Mouse (Mus musculus) hindbrain, embryonic 12.5 days (tissue): ENCODE results near the gene Ifi203. TPM values are rescaled to one million over a fixed set of nuclear protein-coding genes. Genes with fewer than 3 reads are reported as not detected.
"Not testable (repeated sequence)": the region's sequence is repeated elsewhere in the genome, so short reads cannot be mapped to it uniquely, and the experiment has no call there.

Experiments
- ATAC-seq: fragments of 200-750 bp; cut with Nextera tagmentation; 2 replicates; pipeline ENCODE4 v1.8.0; 2017; ENCODE audit warnings: moderate TSS enrichment; ENCODE audit not compliant: low FRiP score
- H3K27ac ChIP-seq: fragments of 300-500 bp; sonication (generic); 2 replicates; pipeline ENCODE4 v1.5.1; 2016; ENCODE audit warnings: mild to moderate bottlenecking
- H3K27me3 ChIP-seq: fragments of 300-500 bp; sonication (generic); 2 replicates; pipeline ENCODE4 v1.6.1; 2016; ENCODE audit warnings: mild to moderate bottlenecking
- H3K36me3 ChIP-seq: fragments of 300-500 bp; sonication (generic); 2 replicates; pipeline ENCODE4 v1.6.1; 2016; ENCODE audit warnings: mild to moderate bottlenecking
- H3K4me1 ChIP-seq: fragments of 300-500 bp; sonication (generic); 2 replicates; pipeline ENCODE4 v1.6.1; 2016
- H3K4me2 ChIP-seq: fragments of 300-500 bp; sonication (generic); replicated peaks from 2 replicates; pipeline ENCODE4 v1.6.1; 2016; ENCODE audit warnings: mild to moderate bottlenecking
- H3K4me3 ChIP-seq: fragments of 300-500 bp; sonication (generic); 2 replicates; pipeline ENCODE4 v1.5.1; 2016; ENCODE audit warnings: mild to moderate bottlenecking
- H3K9ac ChIP-seq: fragments of 300-500 bp; sonication (generic); 2 replicates; pipeline ENCODE4 v1.6.1; 2016; ENCODE audit warnings: mild to moderate bottlenecking, moderate library complexity
- H3K9me3 ChIP-seq: fragments of 300-500 bp; sonication (generic); replicated peaks from 2 replicates; pipeline ENCODE4 v1.6.1; 2016; ENCODE audit warnings: mild to moderate bottlenecking
- WGBS: fragments of 180-500 bp; shearing (Covaris S2); methylation state at CpG from one replicate; pipeline ENCODE4 v1.1.7; 2016; 5-methylcytosine and 5-hydroxymethylcytosine counted together
- polyA plus RNA-seq: library from polyadenylated mRNA; unstranded; fragments of >200 nt; fragmentation: Nextera tagmentation; extraction: Ambion mirVana; gene quantifications from 2 replicates; pipeline ENCODE4 v1.2.1, GENCODE M21; 2016

Gene Ifi203
- polyA plus RNA-seq, 1 experiment from 2014 or later = 0.10 TPM

DNA sequence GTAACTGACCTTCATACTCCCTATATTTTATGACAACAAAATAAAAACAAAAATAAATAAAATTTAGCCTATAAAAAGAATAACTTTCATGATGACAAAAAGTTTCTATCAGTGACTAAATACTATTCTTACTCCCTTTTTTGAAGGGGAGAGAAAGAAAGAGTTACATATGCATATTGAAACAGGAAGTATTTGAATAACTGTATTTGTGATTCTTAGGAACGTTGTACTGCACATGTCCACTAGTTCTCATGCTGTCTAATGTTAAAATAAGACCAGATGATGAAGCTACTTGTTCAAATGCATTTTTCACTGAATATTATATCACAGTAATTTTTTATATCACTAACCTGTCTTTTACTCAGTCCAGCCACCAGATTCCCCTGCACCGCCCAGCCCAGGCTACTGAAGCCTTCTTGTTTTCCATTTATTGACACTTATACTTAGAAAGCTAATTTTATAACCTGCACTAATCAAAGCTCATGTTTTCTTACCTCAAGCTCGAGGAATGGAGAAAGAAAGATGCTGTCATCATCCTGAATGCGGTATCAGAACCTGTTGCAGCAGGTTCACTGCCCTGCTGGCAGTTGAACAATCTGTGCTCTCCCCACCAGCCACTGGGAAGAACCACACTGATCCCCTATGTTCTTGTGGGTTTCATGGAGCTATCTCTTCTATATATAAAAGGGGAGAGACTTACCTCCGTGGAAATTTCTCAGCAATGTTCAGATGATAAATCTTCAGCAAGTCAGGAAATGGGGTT is 63.1 kb downstream of the Ifi203 start:
- not testable (repeated sequence) for H3K4me1 ChIP-seq, H3K9me3 ChIP-seq, H3K27ac ChIP-seq, ATAC-seq, H3K27me3 ChIP-seq, H3K4me3 ChIP-seq, H3K4me2 ChIP-seq, H3K9ac ChIP-seq, H3K36me3 ChIP-seq
- 80% methylated on average over 5 of the region's 5 CpGs for WGBS

DNA sequence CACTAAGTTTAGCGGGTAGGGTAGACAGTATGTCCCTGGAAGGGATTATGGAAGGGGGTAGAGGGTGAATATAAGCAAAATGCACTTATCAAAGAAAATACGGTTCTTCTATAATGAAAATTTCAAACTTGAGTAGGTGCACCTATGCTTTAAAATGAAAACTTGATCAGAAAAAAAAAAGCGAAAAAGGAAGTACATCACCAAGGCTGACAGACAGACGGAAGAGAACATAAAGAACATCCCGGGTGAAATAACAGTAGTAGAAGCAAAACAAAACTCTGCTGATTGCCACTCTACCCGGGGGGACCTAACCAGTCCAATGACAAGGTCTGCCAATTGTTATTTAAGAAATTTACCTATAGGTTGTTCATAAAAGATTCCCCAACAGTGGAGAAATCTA is 64.2 kb downstream of the Ifi203 start:
- not testable (repeated sequence) for H3K27ac ChIP-seq, H3K4me3 ChIP-seq, H3K36me3 ChIP-seq, H3K4me2 ChIP-seq, H3K4me1 ChIP-seq, H3K9ac ChIP-seq, ATAC-seq, H3K9me3 ChIP-seq, H3K27me3 ChIP-seq
- 91% methylated on average over 6 of the region's 6 CpGs for WGBS

DNA sequence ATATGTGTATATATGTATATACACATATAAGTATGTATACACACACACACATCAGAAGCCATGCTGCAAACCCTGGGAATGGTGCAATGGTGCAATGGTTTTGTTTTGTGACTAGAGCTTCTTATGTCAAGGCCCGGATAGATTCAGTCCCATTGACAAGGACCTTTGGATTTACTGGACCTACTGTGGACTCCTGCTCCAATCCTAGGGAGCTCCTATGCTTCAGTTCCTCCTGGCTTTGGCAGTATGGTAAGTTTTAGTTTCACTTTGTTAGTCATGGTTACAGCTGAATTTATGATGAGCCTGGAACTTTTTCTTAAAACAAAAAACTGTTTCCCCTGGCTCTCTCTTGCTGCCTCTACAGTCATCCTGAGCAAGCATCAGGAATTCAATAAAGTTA is 65.3 kb downstream of the Ifi203 start:
- WGBS = 79% methylated on average over 1 of the region's 1 CpGs
- H3K4me1 ChIP-seq, H3K36me3 ChIP-seq, H3K27me3 ChIP-seq, H3K9ac ChIP-seq, ATAC-seq, H3K9me3 ChIP-seq, H3K4me2 ChIP-seq, H3K4me3 ChIP-seq, H3K27ac ChIP-seq: not testable (repeated sequence)

Other genes starting within 250 kb of the Ifi203 start
- 0.22 and 0.33 TPM in 2 replicates for gene Ifi207, start 200.9 kb downstream of the Ifi203 start, polyA plus RNA-seq
- gene Ifi204, start 175.7 kb downstream of the Ifi203 start, polyA plus RNA-seq = 0.77 and 1.5 TPM in 2 replicates
- 0.18 TPM in 1 of 2 replicates, not detected in the other for gene Ifi211, start 29.6 kb downstream of the Ifi203 start, polyA plus RNA-seq
- gene Mndal, start 181 bp downstream of the Ifi203 start, polyA plus RNA-seq = 0.74 and 0.76 TPM in 2 replicates
- not detected in 2 replicates for gene Ifi202b, start 40.1 kb upstream of the Ifi203 start, polyA plus RNA-seq
- not detected in 2 replicates for gene Ifi205, start 89.1 kb upstream of the Ifi203 start, polyA plus RNA-seq
- gene Olfr433, start 98.0 kb upstream of the Ifi203 start, polyA plus RNA-seq = not detected in 2 replicates
- gene Olfr432, start 106.5 kb upstream of the Ifi203 start, polyA plus RNA-seq = not detected in 2 replicates
- gene Olfr430, start 123.9 kb upstream of the Ifi203 start, polyA plus RNA-seq = not detected in 2 replicates
- gene Olfr429, start 141.7 kb upstream of the Ifi203 start, polyA plus RNA-seq = not detected in 2 replicates
- gene Olfr427, start 154.2 kb upstream of the Ifi203 start, polyA plus RNA-seq = not detected in 2 replicates
- not detected in 2 replicates for gene Olfr231, start 178.5 kb upstream of the Ifi203 start, polyA plus RNA-seq
- not detected in 2 replicates for gene Olfr424, start 188.8 kb upstream of the Ifi203 start, polyA plus RNA-seq
- not detected in 2 replicates for gene Olfr420, start 213.0 kb upstream of the Ifi203 start, polyA plus RNA-seq
- gene Spta1, start 230.1 kb upstream of the Ifi203 start, polyA plus RNA-seq = 1.5 and 1.7 TPM in 2 replicates